Mouse (Mus musculus): Measurements from ENCODE around the gene Izumo3.
"Not testable (repeated sequence)": the region's sequence is repeated elsewhere in the genome, so short reads cannot be mapped to it uniquely, and the experiment has no call there.

The Izumo3 gene

DNA sequence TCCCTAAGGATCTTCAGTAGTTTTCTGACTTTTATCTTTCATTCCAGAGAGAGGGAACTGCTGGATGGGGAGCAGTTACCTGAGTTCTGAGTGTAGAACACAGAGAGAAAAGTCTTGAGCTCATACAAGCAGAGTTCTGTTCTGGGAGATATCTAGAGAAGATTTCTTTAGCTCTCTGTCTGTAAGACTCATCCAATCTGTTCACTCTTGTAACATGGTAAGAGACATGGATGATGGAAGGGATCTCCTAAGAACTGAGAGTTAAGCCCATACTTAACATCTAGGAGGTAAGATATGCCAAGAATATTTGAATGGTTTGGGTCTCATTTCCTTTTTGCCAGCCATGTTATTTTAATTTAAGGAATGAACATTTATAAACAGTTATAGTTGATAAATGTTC is at the start of gene Izumo3:
Gene Izumo3, minus strand, starts transcription at position 101 of the 400 bp plus-strand sequence.
- no peak for DNase-seq (ENCODE audit: low read depth)

DNA sequence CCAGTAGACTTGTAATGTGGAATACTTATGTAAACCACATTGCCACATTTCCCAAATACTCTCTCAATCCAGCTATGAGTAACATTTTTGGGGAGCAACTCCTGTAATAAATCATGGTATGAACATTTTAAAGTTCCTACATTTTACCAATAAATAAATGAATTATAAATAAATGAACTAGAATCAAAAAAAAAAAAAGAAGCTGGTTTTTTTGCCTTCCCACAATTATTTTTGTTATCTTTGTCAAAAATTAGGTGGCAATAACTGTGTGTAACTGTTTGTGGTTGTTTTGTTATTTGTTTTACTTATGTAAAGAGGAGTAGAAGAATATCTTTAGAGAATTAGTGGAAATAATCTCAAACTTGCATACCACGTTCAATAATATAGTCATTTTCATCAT is 44.6 kb upstream of the Izumo3 start, which contains the start of gene Gm12666:
Gene Gm12666, minus strand, starts transcription at position 101 of the 400 bp plus-strand sequence.
- not testable (repeated sequence) for DNase-seq (ENCODE audit: low read depth)

DNA sequence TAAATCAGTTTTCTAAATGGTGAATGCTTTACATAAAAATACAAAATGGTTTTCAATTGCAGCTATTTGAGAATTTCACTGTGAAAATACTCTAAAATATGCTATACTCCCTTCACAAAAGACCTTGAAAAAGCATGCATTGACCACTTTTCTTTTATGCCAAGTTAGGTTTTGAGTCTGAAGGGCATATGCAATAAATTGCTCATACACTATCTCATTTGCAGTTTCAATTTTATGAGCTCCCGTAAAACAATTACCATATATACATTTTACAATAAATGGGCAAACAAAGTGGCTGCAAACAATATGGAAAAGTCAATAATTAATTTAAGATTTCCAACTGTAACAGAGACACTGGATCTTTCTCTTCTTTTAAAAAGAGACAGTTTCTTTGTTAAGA is 5.6 kb upstream of the Izumo3 start:
- no peak for DNase-seq (ENCODE audit: low read depth)

DNA sequence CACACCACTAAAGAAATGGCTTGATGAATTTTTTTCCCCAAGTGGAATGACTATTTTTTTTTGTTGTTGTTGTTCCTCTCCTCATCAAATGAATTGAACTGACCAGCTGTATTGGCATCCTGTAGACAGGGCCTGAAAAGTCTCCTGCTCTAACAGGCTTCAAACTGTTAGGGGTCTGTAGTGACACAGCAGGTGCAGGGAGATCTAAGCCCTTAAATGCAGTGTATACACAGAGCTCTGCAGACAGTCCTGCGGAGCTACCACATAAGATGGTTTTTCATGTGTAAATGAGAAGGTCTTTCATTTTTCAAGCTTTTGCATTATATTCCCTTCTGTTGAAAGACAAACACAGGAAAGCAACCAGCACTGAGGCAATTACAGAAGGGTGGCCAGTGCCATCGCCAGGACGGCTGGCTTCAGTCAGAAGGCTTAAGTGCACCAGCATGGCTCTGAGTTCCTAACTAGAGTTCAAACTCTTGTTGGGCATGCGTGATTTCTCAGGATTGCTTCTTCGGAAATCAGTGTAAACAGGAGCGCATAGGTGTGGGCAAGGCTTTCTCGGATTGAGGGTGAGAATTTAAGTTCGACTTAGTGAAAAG is 35.5 kb downstream of the Izumo3 start:
- no peak for DNase-seq (ENCODE audit: low read depth)

DNA sequence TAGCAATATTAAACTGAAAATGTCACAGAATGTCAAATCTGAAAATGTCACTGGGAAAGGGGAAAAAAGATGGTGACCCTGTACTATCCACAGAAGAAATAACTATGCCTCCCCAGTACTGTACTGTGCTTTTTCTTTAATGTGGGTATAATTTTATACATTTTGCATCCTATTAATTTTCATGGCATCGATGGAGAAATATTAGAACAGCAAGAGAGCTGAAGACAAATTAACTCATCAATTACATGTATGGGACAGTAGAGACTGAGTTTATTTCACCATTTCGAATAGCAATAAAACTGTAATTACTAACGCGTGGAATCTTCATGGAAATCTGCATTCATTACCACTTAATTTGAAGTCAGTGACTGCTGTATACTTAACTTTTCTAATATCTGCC is 49.6 kb downstream of the Izumo3 start:
- no peak for DNase-seq (ENCODE audit: low read depth)

DNA sequence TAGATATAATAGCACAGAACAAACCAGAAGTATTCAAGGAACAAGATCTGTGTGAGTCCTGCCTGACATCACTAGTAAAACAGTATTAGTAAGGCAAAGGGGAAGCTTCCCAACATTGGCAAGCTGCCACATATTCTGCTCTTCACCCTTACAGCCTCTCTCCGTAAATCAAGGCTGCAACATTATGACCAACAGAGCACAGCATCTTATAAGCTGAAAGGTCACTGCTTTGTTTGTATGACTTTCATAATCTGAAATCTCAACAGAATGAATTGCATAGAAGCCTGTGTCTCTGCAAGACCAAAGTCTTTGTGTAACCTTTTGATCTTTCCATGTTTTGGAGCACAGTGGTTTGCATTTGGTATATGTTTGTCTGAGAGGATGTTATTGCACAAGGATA is 51.1 kb downstream of the Izumo3 start:
- no peak for DNase-seq (ENCODE audit: low read depth)

Measured in c-Kit-positive CD71-negative TER-119-negative erythroid progenitor cells, embryonic 14.5 days (primary cell).